Mouse (Mus musculus) ZHBTc4 (cell line): ENCODE measurements at regions not wholly inside any gene's neighbourhood (a gene's known extent, or its start where the extent isn't known, plus 50 kb on each side); places are given as distances from the start of the nearest gene placed in this dataset.

Experiments used
- DNase-seq: peaks from one replicate; pipeline ENCODE4 v3.0.0-alpha.2; 2011; ENCODE audit warnings: low read depth, low spot score

- no peak for DNase-seq
Observed at GRCm38 (mm10) chr1:98665584-98665983, 244.7 kb downstream of the Slco6d1 start.

- DNase-seq = peak; percentile 79
Observed at GRCm38 (mm10) chr1:98667426-98667825, 246.5 kb downstream of the Slco6d1 start.

- DNase-seq = no peak
Observed at GRCm38 (mm10) chr1:98667887-98668286, 247.0 kb downstream of the Slco6d1 start.

GRCm38 (mm10) chr1:98668595-98668994, 247.7 kb downstream of the Slco6d1 start:
- peak; percentile 8 for DNase-seq

GRCm38 (mm10) chr1:98678686-98679085, 257.8 kb downstream of the Slco6d1 start:
- DNase-seq = no peak

- no peak for DNase-seq
Observed at GRCm38 (mm10) chr1:98713809-98714208, 292.9 kb downstream of the Slco6d1 start.

- DNase-seq = no peak
Observed at GRCm38 (mm10) chr1:98714307-98714706, 293.4 kb downstream of the Slco6d1 start.

- DNase-seq = no peak
Observed at GRCm38 (mm10) chr1:98720595-98720994, 299.7 kb downstream of the Slco6d1 start.

GRCm38 (mm10) chr1:98727354-98728015, 306.6 kb downstream of the Slco6d1 start:
- no peak for DNase-seq

- DNase-seq = peak; percentile 53
Observed at GRCm38 (mm10) chr1:98748886-98749285, 328.0 kb downstream of the Slco6d1 start.

GRCm38 (mm10) chr1:98788528-98788927, 367.6 kb downstream of the Slco6d1 start:
- no peak for DNase-seq

- no peak for DNase-seq
Observed at GRCm38 (mm10) chr1:98793320-98793719, 372.4 kb downstream of the Slco6d1 start.

- DNase-seq = no peak
Observed at GRCm38 (mm10) chr1:98812543-98812942, 391.6 kb downstream of the Slco6d1 start.

GRCm38 (mm10) chr1:98813990-98814389, 393.1 kb downstream of the Slco6d1 start:
- no peak for DNase-seq

GRCm38 (mm10) chr1:98818076-98818475, 397.2 kb downstream of the Slco6d1 start:
- no peak for DNase-seq

- no peak for DNase-seq
Observed at GRCm38 (mm10) chr1:98860236-98860635, 439.3 kb downstream of the Slco6d1 start.

GRCm38 (mm10) chr1:98906260-98906659, 485.3 kb downstream of the Slco6d1 start:
- DNase-seq = no peak

GRCm38 (mm10) chr1:98923043-98923442, 502.1 kb downstream of the Slco6d1 start:
- DNase-seq = no peak

GRCm38 (mm10) chr1:98924933-98925332, 504.0 kb downstream of the Slco6d1 start:
- no peak for DNase-seq

- no peak for DNase-seq
Observed at GRCm38 (mm10) chr1:98930926-98931325, 510.0 kb downstream of the Slco6d1 start.

- DNase-seq = no peak
Observed at GRCm38 (mm10) chr1:98932239-98932638, 511.3 kb downstream of the Slco6d1 start.

- no peak for DNase-seq
Observed at GRCm38 (mm10) chr1:98977686-98978085, 556.8 kb downstream of the Slco6d1 start.
